Mouse (Mus musculus) v-Abl transformed pro-B cells (cell line): ENCODE measurements around the gene Parp16.

Experiments used
- in situ Hi-C, 2 experiments: fragments of 400-800 bp; cut with MboI; formaldehyde crosslinking; loops; one replicate each; pipeline ENCODE4 v1.15.1; 2025; ENCODE audit not compliant: unreplicated experiment in 2 of 2

The Parp16 gene

GRCm38 (mm10) chr9:65273873-65274272 is 78.7 kb downstream of the Parp16 start:
- in situ Hi-C loops: no loop called here

GRCm38 (mm10) chr9:65274851-65275250 is 79.7 kb downstream of the Parp16 start:
- in situ Hi-C loops: loop anchor here (5.0 kb wide), 2 partner anchors 38 to 48 kb away; no protein-coding TSS in a partner anchor

GRCm38 (mm10) chr9:65275810-65276530 is 80.8 kb downstream of the Parp16 start:
- in situ Hi-C loops: loop anchor here (5.0 kb wide), 2 partner anchors 39 to 49 kb away; no protein-coding TSS in a partner anchor

GRCm38 (mm10) chr9:65281536-65282151 is 86.5 kb downstream of the Parp16 start:
- in situ Hi-C loops: loop anchor here (5.0 to 10.0 kb wide), 2 partner anchors 87 to 149 kb away; partner anchors contain the start of gene Parp16 (in 1 of the 2)

GRCm38 (mm10) chr9:65283301-65283700 is 88.1 kb downstream of the Parp16 start:
- in situ Hi-C loops: loop anchor here (5.0 to 10.0 kb wide), 2 partner anchors 88 to 151 kb away; partner anchors contain the start of gene Parp16 (in 1 of the 2)

- in situ Hi-C loops: loop anchor here in 1 of 2 experiments (10.0 kb wide), 1 partner anchor 93 kb away; the partner anchor contains the start of gene Parp16
These were observed 93.1 kb downstream of the Parp16 start for GRCm38 (mm10) chr9:65288252-65288651.
